Mouse (Mus musculus) testis, postnatal 14 days (tissue): ENCODE measurements around the gene Polg.

ENCODE experiments used
- DNase-seq: peaks from one replicate; pipeline ENCODE4 v3.0.0; 2021; ENCODE audit warnings: low spot score

Polg gene

GRCm38 (mm10) chr7:79466053-79466901 is at the start of gene Polg:
Gene Polg, minus strand, starts transcription at chr7:79466362.
- DNase-seq, result peak; percentile 97

- no peak for DNase-seq
These were observed 49.7 kb upstream of the Polg start for GRCm38 (mm10) chr7:79515861-79516260.

- peak; percentile 79 for DNase-seq
These were observed 49.1 kb upstream of the Polg start for GRCm38 (mm10) chr7:79515221-79515743.

GRCm38 (mm10) chr7:79514361-79514881 is 48.3 kb upstream of the Polg start:
- no peak for DNase-seq

- no peak for DNase-seq
These were observed 47.3 kb upstream of the Polg start for GRCm38 (mm10) chr7:79513466-79513865.

GRCm38 (mm10) chr7:79512496-79512895 is 46.3 kb upstream of the Polg start:
- DNase-seq, result no peak

GRCm38 (mm10) chr7:79511656-79512055 is 45.5 kb upstream of the Polg start:
- no peak for DNase-seq

- no peak for DNase-seq
These were observed 45.0 kb upstream of the Polg start for GRCm38 (mm10) chr7:79511181-79511580.

GRCm38 (mm10) chr7:79510686-79511085 is 44.5 kb upstream of the Polg start:
- DNase-seq, result no peak

GRCm38 (mm10) chr7:79509710-79510109 is 43.5 kb upstream of the Polg start:
- DNase-seq, result no peak

GRCm38 (mm10) chr7:79509235-79509607 is 43.1 kb upstream of the Polg start:
- no peak for DNase-seq

- no peak for DNase-seq
These were observed 42.4 kb upstream of the Polg start for GRCm38 (mm10) chr7:79508280-79509234.

- DNase-seq, result no peak
These were observed 41.6 kb upstream of the Polg start for GRCm38 (mm10) chr7:79507756-79508155.

GRCm38 (mm10) chr7:79507101-79507705 is 41.0 kb upstream of the Polg start:
- no peak for DNase-seq

- no peak for DNase-seq
These were observed 40.4 kb upstream of the Polg start for GRCm38 (mm10) chr7:79506531-79507090.

- no peak for DNase-seq
These were observed 39.8 kb upstream of the Polg start for GRCm38 (mm10) chr7:79505876-79506530.

- no peak for DNase-seq
These were observed 39.2 kb upstream of the Polg start for GRCm38 (mm10) chr7:79505376-79505775.

- peak; percentile 85 for DNase-seq
These were observed 38.6 kb upstream of the Polg start for GRCm38 (mm10) chr7:79504723-79505122.

- DNase-seq, result no peak
These were observed 37.6 kb upstream of the Polg start for GRCm38 (mm10) chr7:79503656-79504250.

- no peak for DNase-seq
These were observed 36.9 kb upstream of the Polg start for GRCm38 (mm10) chr7:79503103-79503455.
